In genomic region chr7:99807043-99807442, GRCm38 (mm10) we compare ENCODE assay signal across 16 mouse cellular contexts. TPM values are rescaled to one million over a fixed set of nuclear protein-coding genes. Genes with fewer than 3 reads are reported as not detected.
"Had no signal": no experiment of that assay in that cellular context is flagged by ENCODE, and none has a peak within 500 bp of the region (broad histone marks: within the 10 kb centered on the region; RNA-seq: fewer than 3 reads in every experiment).

No protein-coding gene starts in this region.

RNA-seq across cellular contexts. Expression of gene Olfr521, which starts 43.7 kb away (rescaled TPM):
- total RNA-seq: megakaryocyte, adult 5-6 weeks; megakaryocyte-erythroid progenitor cell, adult 5-6 weeks had no signal
- polyA plus RNA-seq: lung, adult 2 months; lung, embryonic 15.5 days; midbrain, embryonic 10.5 days; midbrain, embryonic 12.5 days; midbrain, embryonic 14.5 days; midbrain, embryonic 16.5 days; myocyte; neural tube, embryonic 11.5 days; neural tube, embryonic 13.5 days; neural tube, embryonic 15.5 days; small intestine, adult 2 months; stomach, embryonic 14.5 days; stomach, embryonic 16.5 days; thymus, postnatal 0 days had no signal

RNA-seq across cellular contexts. Expression of gene Xrra1, which starts 51.9 kb away (rescaled TPM):
- polyA plus RNA-seq: small intestine, adult 2 months had no signal
